Mouse (Mus musculus) hindbrain, postnatal 0 days (tissue): Measurements from ENCODE around the gene Cdc42ep4. TPM values are rescaled to one million over a fixed set of nuclear protein-coding genes. Genes with fewer than 3 reads are reported as not detected.

Experiments used
- ATAC-seq: fragments of 200-750 bp; cut with Nextera tagmentation; 2 replicates; pipeline ENCODE4 v1.8.0; 2017; ENCODE audit warnings: mild to moderate bottlenecking, moderate TSS enrichment, moderate library complexity
- DNase-seq: peaks from one replicate; pipeline ENCODE4 v3.0.0-alpha.2; 2015; ENCODE audit warnings: low spot score
- H3K27ac ChIP-seq: fragments of 300-500 bp; sonication (generic); 2 replicates; pipeline ENCODE4 v1.5.1; 2014; ENCODE audit warnings: mild to moderate bottlenecking
- H3K27me3 ChIP-seq: fragments of 300-500 bp; sonication (generic); 2 replicates; pipeline ENCODE4 v1.6.1; 2014; ENCODE audit warnings: low read length, mixed read lengths; ENCODE audit not compliant: insufficient read depth
- H3K36me3 ChIP-seq: fragments of 300-500 bp; sonication (generic); 2 replicates; pipeline ENCODE4 v1.6.1; 2014; ENCODE audit warnings: low read length, mixed read lengths; ENCODE audit not compliant: insufficient read depth
- H3K4me1 ChIP-seq: fragments of 300-500 bp; sonication (generic); 2 replicates; pipeline ENCODE4 v1.6.1; 2014; ENCODE audit warnings: antibody characterized with exemption, low read length, mixed read lengths; ENCODE audit not compliant: insufficient read depth
- H3K4me2 ChIP-seq: fragments of 300-500 bp; sonication (generic); 2 replicates; pipeline ENCODE4 v1.6.1; 2014; ENCODE audit warnings: low read depth, mild to moderate bottlenecking, low read length, moderate library complexity, mixed read lengths
- H3K4me3 ChIP-seq: fragments of 300-500 bp; sonication (generic); 2 replicates; pipeline ENCODE4 v1.5.1; 2014; ENCODE audit warnings: low read length
- H3K9ac ChIP-seq: fragments of 300-500 bp; sonication (generic); replicated peaks from 2 replicates; pipeline ENCODE4 v1.6.1; 2014; ENCODE audit warnings: mild to moderate bottlenecking, low read length, moderate library complexity, mixed read lengths
- H3K9me3 ChIP-seq: fragments of 300-500 bp; sonication (generic); 2 replicates; pipeline ENCODE4 v1.6.1; 2016; ENCODE audit warnings: low read length, mixed read lengths
- CTCF ChIP-seq: IDR thresholded peaks from 2 replicates; pipeline ENCODE4 v1.5.1; 2016; ENCODE audit warnings: antibody characterized with exemption, control low read depth, low read depth
- WGBS: fragments of 180-500 bp; shearing (Covaris S2); extraction: QIAGEN DNeasy Blood & Tissue Kit; methylation state at CpG from one replicate; pipeline ENCODE4 v1.1.7; 2014; 5-methylcytosine and 5-hydroxymethylcytosine counted together
- polyA plus RNA-seq: library from polyadenylated mRNA; unstranded; fragments of >200 nt; fragmentation: Nextera tagmentation; extraction: Ambion mirVana; gene quantifications from 2 replicates; pipeline ENCODE4 v1.2.1, GENCODE M21; 2015
- total RNA-seq: library from RNA; depleted of rRNA; stranded (reverse); fragments of >200 nt; gene quantifications from 2 replicates; pipeline ENCODE4 v1.2.3, GENCODE M21; 2014

The Cdc42ep4 gene
- total and polyA plus RNA-seq, 2 experiments from 2014 or later, result 55.7 to 116 TPM

DNA sequence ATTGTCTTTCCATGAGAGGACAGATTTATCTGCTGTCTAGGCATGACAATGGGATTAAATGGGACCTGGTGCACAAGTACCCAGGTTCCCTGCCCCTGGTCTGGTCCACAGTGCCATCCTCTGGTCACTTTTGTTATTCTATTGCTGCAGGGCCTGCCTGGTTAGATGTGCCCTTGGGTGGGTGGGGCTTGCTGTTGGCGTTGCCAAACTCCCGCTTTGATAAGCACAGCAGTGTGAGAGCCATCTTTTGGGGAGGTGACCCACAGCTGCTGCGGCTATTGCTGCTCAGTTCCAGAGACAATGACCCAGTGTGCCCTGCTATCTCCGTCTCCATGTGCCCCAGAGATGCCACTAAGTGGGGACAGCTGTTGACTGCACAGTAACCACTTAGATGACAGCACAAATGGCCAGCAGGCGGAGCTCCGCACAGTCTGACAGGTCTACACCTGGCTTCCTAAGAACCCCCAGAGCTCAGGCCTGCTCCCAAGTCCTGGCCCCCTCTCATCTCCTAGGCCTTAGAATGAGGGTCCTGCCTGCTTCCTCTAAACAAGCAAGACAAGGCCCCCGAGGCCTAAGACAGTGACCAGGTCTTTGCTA, 36.5 kb downstream of the Cdc42ep4 start:
- Histone ChIP-seq H3K9me3 (no peaks in the 10 kb centered on the region), H3K4me3 (no peak overlapping the region), H3K4me1 (peaks cover 6% of the 10 kb centered on the region), H3K27me3 (no peaks in the 10 kb centered on the region), H3K36me3 (no peaks in the 10 kb centered on the region), H3K4me2 (no peak overlapping the region), H3K9ac (no peak overlapping the region), H3K27ac (no peak overlapping the region)
- peak; percentile 27; the same call in 1 of the 2 replicates for TF ChIP-seq CTCF
- no peak for ATAC-seq
- DNase-seq, result no peak
- WGBS, result 70% methylated on average over 7 of the region's 7 CpGs

DNA sequence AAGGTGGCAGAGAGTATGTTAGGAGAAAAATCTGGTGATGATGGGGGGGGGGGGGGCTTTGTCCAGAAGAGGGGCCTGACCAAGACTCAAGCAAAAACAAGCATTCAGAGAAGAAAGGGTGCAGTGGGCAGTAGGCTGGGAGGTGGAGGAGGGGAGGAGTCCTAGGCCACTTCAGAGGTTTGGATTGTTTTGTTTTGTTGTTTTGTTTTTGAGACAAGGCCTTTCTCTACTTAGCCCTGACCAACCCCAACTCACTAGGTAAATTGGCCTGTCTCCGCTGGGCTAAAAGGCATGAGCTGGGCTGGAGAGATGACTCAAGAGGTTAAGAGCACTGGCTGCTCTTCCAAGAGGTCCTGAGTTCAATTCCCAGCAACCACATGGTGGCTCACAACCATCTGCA, 40.6 kb downstream of the Cdc42ep4 start:
- H3K36me3 ChIP-seq, result no peaks in the 10 kb centered on the region
- 52% methylated on average over 1 of the region's 1 CpGs for WGBS
- no peak overlapping the region for H3K4me3 ChIP-seq
- no peaks in the 10 kb centered on the region for H3K27me3 ChIP-seq
- no peak overlapping the region for H3K9ac ChIP-seq
- DNase-seq (no peak), ATAC-seq (no peak)
- no peak overlapping the region for H3K27ac ChIP-seq
- no peak for TF ChIP-seq CTCF
- no peak overlapping the region for H3K4me2 ChIP-seq
- H3K4me1 ChIP-seq, result peaks cover 11% of the 10 kb centered on the region
- H3K9me3 ChIP-seq, result no peaks in the 10 kb centered on the region

DNA sequence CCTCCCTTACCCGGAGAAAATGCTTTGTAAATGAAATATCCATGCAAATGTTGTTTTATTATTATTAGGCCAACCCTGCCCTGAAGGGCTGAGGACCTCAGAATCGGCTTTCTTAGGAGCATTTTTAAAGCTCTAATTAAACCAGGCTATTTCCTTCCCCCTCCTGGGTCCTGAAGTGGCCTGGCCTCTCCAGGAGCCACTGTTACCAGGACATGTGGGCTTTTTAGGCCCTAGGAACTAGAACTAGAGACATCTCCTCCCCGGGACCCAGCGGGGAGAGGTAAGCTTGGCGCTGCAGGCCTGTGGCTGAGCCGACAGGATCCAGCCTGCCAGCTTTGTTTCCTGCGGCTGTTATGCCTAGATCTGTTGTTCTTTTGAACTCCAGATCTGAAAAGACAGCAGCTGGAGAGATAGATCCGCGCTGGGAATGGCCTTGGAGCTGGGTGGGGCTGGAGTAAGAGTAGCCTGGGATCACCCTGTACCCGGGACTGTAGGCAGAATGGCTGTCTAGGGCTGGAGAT, 41.4 kb downstream of the Cdc42ep4 start:
- Histone ChIP-seq H3K9me3 (no peaks in the 10 kb centered on the region), H3K27me3 (no peaks in the 10 kb centered on the region), H3K4me2 (no peak overlapping the region), H3K36me3 (no peaks in the 10 kb centered on the region), H3K4me3 (no peak overlapping the region), H3K4me1 (peaks cover 11% of the 10 kb centered on the region), H3K9ac (peak overlapping the region; percentile 10; the same call in 1 of the 2 replicates), H3K27ac (peak overlapping the region; percentile 32; the same call in 1 of the 2 replicates)
- peak; percentile 33 for DNase-seq
- ATAC-seq, result peak; percentile 52
- TF ChIP-seq CTCF, result no peak
- WGBS, result 6% methylated on average over 10 of the region's 10 CpGs

DNA sequence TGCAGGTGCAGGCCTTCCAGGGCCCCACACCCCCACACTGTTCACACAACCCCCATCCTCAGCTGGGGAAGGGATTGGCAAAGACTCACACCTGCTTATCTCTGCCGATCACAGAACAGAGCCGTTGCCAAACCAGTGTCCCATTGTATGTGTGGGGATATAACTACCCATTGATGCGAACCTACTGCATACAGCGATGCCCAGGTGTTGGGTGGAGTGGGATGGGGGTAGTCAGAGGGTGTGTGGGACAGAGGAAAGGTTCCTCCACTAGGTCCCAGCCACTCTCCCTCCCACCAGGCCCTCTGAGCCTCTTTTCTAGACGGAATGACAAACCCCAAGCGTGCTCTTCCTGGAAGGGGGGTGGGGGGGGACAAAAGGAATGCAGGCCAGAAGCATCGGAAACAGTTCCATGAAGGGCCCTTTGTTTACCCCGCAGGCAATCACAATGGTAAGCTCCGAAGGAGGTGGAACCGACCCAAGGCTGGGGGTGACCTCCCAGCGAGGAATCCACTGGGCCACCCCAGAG, 41.9 kb downstream of the Cdc42ep4 start, which contains the start of gene Cpsf4l:
Gene Cpsf4l (minus strand): TSS at position 287 of the 526 bp plus-strand sequence.
- H3K4me1 ChIP-seq, result peaks cover 11% of the 10 kb centered on the region
- no peak for TF ChIP-seq CTCF
- H3K4me3 ChIP-seq, result no peak within 1 kb of the TSS
- H3K9me3 ChIP-seq, result no peaks in the 10 kb centered on the region
- 8% methylated on average over 11 of the region's 11 CpGs for WGBS
- ATAC-seq (peak; percentile 33; the same call in 1 of the 2 replicates), DNase-seq (no peak)
- H3K27me3 ChIP-seq, result no peaks in the 10 kb centered on the region
- no peak within 1 kb of the TSS for H3K4me2 ChIP-seq
- H3K27ac ChIP-seq, result peak within 1 kb of the TSS; percentile 32; the same call in 1 of the 2 replicates
- H3K9ac ChIP-seq, result peak within 1 kb of the TSS; percentile 10; the same call in 1 of the 2 replicates
- no peaks in the 10 kb centered on the region for H3K36me3 ChIP-seq

DNA sequence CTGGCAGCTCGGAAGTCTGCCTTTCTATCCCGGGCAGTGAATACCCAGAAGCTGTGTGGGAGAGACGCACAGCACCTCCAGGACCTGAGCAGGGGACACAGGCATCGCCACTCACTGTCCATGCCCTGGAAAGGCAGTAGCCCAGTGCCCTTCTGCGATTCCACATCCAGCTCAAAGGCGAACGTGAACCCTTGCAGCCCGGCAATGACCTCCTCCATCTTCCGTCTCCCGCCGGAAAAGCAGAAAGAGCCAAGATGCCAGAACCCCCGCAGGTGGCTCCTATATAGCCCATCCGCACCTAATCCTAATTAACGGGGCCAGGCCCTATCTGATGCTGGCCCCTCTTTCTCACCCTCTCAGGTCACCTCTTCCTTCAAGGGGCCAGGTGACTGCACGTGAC, 42.4 kb downstream of the Cdc42ep4 start:
- DNase-seq (no peak), ATAC-seq (no peak)
- Histone ChIP-seq H3K4me1 (peaks cover 11% of the 10 kb centered on the region), H3K9me3 (no peaks in the 10 kb centered on the region), H3K9ac (no peak overlapping the region), H3K4me2 (no peak overlapping the region), H3K36me3 (no peaks in the 10 kb centered on the region), H3K27ac (no peak overlapping the region), H3K27me3 (no peaks in the 10 kb centered on the region), H3K4me3 (no peak overlapping the region)
- 22% methylated on average over 15 of the region's 15 CpGs for WGBS
- no peak for TF ChIP-seq CTCF

DNA sequence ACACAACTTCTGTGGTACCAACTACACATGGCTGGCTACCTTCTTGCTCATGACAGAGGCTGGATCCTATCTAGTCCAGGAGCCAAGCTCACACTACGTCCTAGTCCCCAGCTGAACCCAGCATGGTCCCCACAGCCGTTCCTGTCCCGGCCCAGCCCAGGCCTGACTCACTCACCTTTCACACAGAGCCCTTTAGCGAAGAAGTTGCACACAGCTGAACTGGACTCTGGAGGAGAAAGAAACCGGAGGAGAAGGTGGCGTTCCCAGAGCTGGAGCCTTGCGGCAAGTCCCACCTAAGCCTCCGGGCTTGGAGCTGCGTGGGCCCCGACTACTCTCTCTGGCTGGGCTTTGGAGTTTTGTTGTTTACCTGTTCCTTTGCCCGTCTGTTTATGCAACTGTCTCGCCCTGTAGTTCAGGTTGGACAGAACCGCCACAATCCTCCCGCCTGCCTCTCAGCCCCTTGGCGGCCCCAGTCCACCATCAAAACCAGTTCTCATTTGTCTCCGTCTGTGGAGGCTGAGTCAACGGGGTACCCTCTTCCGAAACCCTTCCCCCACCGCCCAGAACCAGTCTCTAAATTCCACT, 43.0 kb downstream of the Cdc42ep4 start:
- Histone ChIP-seq H3K27me3 (no peaks in the 10 kb centered on the region), H3K4me3 (no peak overlapping the region), H3K4me2 (no peak overlapping the region), H3K9me3 (no peaks in the 10 kb centered on the region), H3K36me3 (no peaks in the 10 kb centered on the region), H3K4me1 (peaks cover 11% of the 10 kb centered on the region), H3K9ac (no peak overlapping the region), H3K27ac (no peak overlapping the region)
- no peak for DNase-seq
- no peak for TF ChIP-seq CTCF
- no peak for ATAC-seq
- WGBS, result 65% methylated on average over 19 of the region's 19 CpGs
